Mouse (Mus musculus) liver, postnatal 0 days (tissue): ENCODE measurements at regions not wholly inside any gene's neighbourhood (a gene's known extent, or its start where the extent isn't known, plus 50 kb on each side); places are given as distances from the start of the nearest gene placed in this dataset.

Experiments
- CTCF ChIP-seq: sonication (generic); IDR thresholded peaks from 2 replicates; pipeline ENCODE4 v1.5.1; 2016; ENCODE audit warnings: antibody characterized with exemption, low read depth
- EP300 ChIP-seq: IDR thresholded peaks from 2 replicates; pipeline ENCODE4 v1.6.1; 2016; ENCODE audit warnings: antibody characterized with exemption, low read depth, mild to moderate bottlenecking

- TF ChIP-seq CTCF: no peak
- no peak for TF ChIP-seq EP300
Observed at GRCm38 (mm10) chr9:101458306-101458946, 206.8 kb upstream of the Ppp2r3a start.
